Mouse (Mus musculus) MEL (cell line): ENCODE data around the gene Gm49661. TPM values are rescaled to one million over a fixed set of nuclear protein-coding genes. Genes with fewer than 3 reads are reported as not detected.

Experiments
- DNase-seq: peaks from one replicate; pipeline ENCODE4 v3.0.0; 2011; ENCODE audit warnings: low read depth, low spot score
- H3K27ac ChIP-seq: 2 replicates; pipeline ENCODE4 v1.5.1; 2012; ENCODE audit warnings: low read depth, mild to moderate bottlenecking, control low read depth, low read length, moderate library complexity; ENCODE audit not compliant: control insufficient read depth
- H3K27me3 ChIP-seq, 2 experiments: fragments of 150-350 bp in 1 of 2; sonication (generic) in 1 of 2; 2 replicates each; pipeline ENCODE4 v1.6.1; 2012; ENCODE audit warnings: low read length in 2 of 2, mild to moderate bottlenecking in 2 of 2, improper control_type of control experiment in 1 of 2, moderate library complexity in 1 of 2; ENCODE audit not compliant: insufficient read depth in 2 of 2, control insufficient read depth in 1 of 2
- H3K36me3 ChIP-seq, 2 experiments: 2 replicates each; pipeline ENCODE4 v1.6.1; 2012 to 2014; ENCODE audit warnings: low read length in 2 of 2, improper control_type of control experiment in 1 of 2, inconsistent platforms in 1 of 2, mild to moderate bottlenecking in 1 of 2; ENCODE audit not compliant: insufficient read depth in 2 of 2, control insufficient read depth in 1 of 2
- H3K4me1 ChIP-seq, 2 experiments: fragments of 150-350 bp in 1 of 2; sonication (generic) in 1 of 2; 2 replicates each; pipeline ENCODE4 v1.6.1; 2012; ENCODE audit warnings: low read length in 2 of 2, improper control_type of control experiment in 1 of 2, mild to moderate bottlenecking in 1 of 2; ENCODE audit not compliant: insufficient read depth in 2 of 2, control insufficient read depth in 1 of 2
- H3K4me3 ChIP-seq, 2 experiments: fragments of 150-350 bp in 1 of 2; sonication (generic) in 1 of 2; 2 replicates each; pipeline ENCODE4 v1.5.1; 2012; ENCODE audit warnings: low read depth in 2 of 2, low read length in 2 of 2, mild to moderate bottlenecking in 2 of 2, moderate library complexity in 2 of 2, control low read depth in 1 of 2, improper control_type of control experiment in 1 of 2; ENCODE audit not compliant: control insufficient read depth in 1 of 2, insufficient read depth in 1 of 2
- H3K79me2 ChIP-seq: 2 replicates; pipeline ENCODE4 v1.6.1; 2012; ENCODE audit warnings: mild to moderate bottlenecking, low read length, moderate library complexity; ENCODE audit not compliant: control insufficient read depth, poor library complexity, insufficient read depth
- H3K9ac ChIP-seq: 2 replicates; pipeline ENCODE4 v1.6.1; 2012; ENCODE audit warnings: low read depth, mild to moderate bottlenecking, control low read depth, low read length, moderate library complexity; ENCODE audit not compliant: control insufficient read depth, poor library complexity, severe bottlenecking
- H3K9me3 ChIP-seq: fragments of 150-350 bp; sonication (generic); replicated peaks from 2 replicates; pipeline ENCODE4 v1.6.1; 2012; ENCODE audit warnings: mild to moderate bottlenecking, low read length, improper control_type of control experiment, moderate library complexity; ENCODE audit not compliant: insufficient read depth
- BHLHE40 ChIP-seq: IDR thresholded peaks from 2 replicates; pipeline ENCODE4 v1.6.1; 2012; ENCODE audit warnings: low read depth, mild to moderate bottlenecking, inconsistent platforms, low read length, improper control_type of control experiment, borderline replicate concordance
- CHD1 ChIP-seq: IDR thresholded peaks from 2 replicates; pipeline ENCODE4 v1.6.1; 2012; ENCODE audit warnings: low read depth, mild to moderate bottlenecking, inconsistent platforms, low read length, improper control_type of control experiment
- CHD2 ChIP-seq: IDR thresholded peaks from 2 replicates; pipeline ENCODE4 v1.6.1; 2011; ENCODE audit warnings: low read length, improper control_type of control experiment
- CTCF ChIP-seq, 3 experiments: IDR thresholded peaks in 2 of 3; conservative IDR thresholded peaks in 1 of 3; 2 replicates each; pipeline ENCODE4 v1.5.1; 2011 to 2012; ENCODE audit warnings: low read length in 3 of 3, low read depth in 2 of 3, mild to moderate bottlenecking in 2 of 3, improper control_type of control experiment in 1 of 3, inconsistent platforms in 1 of 3, mixed read lengths in 1 of 3, moderate library complexity in 1 of 3; ENCODE audit not compliant: control insufficient read depth in 1 of 3, insufficient read depth in 1 of 3, poor library complexity in 1 of 3, severe bottlenecking in 1 of 3
- E2F4 ChIP-seq: IDR thresholded peaks from 2 replicates; pipeline ENCODE4 v1.6.1; 2011; ENCODE audit warnings: low read depth, low read length, improper control_type of control experiment, borderline replicate concordance
- ELF1 ChIP-seq: IDR thresholded peaks from 2 replicates; pipeline ENCODE4 v1.6.1; 2014; ENCODE audit warnings: low read depth, mild to moderate bottlenecking, inconsistent platforms, low read length, improper control_type of control experiment, moderate library complexity
- EP300 ChIP-seq, 2 experiments: IDR thresholded peaks; 2 replicates each; pipeline ENCODE4 v1.6.1; 2011; ENCODE audit warnings: improper control_type of control experiment in 2 of 2, low read length in 2 of 2, low read depth in 1 of 2, mild to moderate bottlenecking in 1 of 2
- GATA1 ChIP-seq: IDR thresholded peaks from 2 replicates; pipeline ENCODE4 v1.6.1; 2011; ENCODE audit warnings: low read depth, low read length, improper control_type of control experiment
- HCFC1 ChIP-seq: IDR thresholded peaks from 2 replicates; pipeline ENCODE4 v1.6.1; 2012; ENCODE audit warnings: low read depth, mild to moderate bottlenecking, inconsistent platforms, low read length, improper control_type of control experiment, moderate library complexity
- JUND ChIP-seq: IDR thresholded peaks from 2 replicates; pipeline ENCODE4 v1.6.1; 2011; ENCODE audit warnings: low read depth, mild to moderate bottlenecking, improper control_type of control experiment, low read length
- KAT2A ChIP-seq: conservative IDR thresholded peaks from 2 replicates; pipeline ENCODE4 v1.6.1; 2012; ENCODE audit warnings: low read depth, low read length, improper control_type of control experiment, inconsistent platforms
- MAZ ChIP-seq: IDR thresholded peaks from 2 replicates; pipeline ENCODE4 v1.6.1; 2012; ENCODE audit warnings: low read depth, mild to moderate bottlenecking, inconsistent platforms, low read length, improper control_type of control experiment
- MEF2A ChIP-seq: IDR thresholded peaks from 2 replicates; pipeline ENCODE4 v1.6.1; 2014; ENCODE audit warnings: low read depth, mild to moderate bottlenecking, inconsistent platforms, low read length, improper control_type of control experiment; ENCODE audit not compliant: poor library complexity, insufficient replicate concordance, severe bottlenecking; ENCODE audit errors: extremely low read depth
- NRF1 ChIP-seq: IDR thresholded peaks from 2 replicates; pipeline ENCODE4 v1.6.1; 2014; ENCODE audit warnings: low read depth, mild to moderate bottlenecking, inconsistent platforms, low read length, improper control_type of control experiment, moderate library complexity; ENCODE audit not compliant: poor library complexity, insufficient read depth, severe bottlenecking
- POLR2A ChIP-seq, 2 experiments: IDR thresholded peaks; 2 replicates each; pipeline ENCODE4 v1.6.1; 2011 to 2012; ENCODE audit warnings: low read length in 2 of 2, mild to moderate bottlenecking in 2 of 2, control low read depth in 1 of 2, improper control_type of control experiment in 1 of 2, low read depth in 1 of 2, moderate library complexity in 1 of 2; ENCODE audit not compliant: control insufficient read depth in 1 of 2, insufficient read depth in 1 of 2, poor library complexity in 1 of 2
- POLR2AphosphoS2 ChIP-seq: IDR thresholded peaks from 2 replicates; pipeline ENCODE4 v1.6.1; 2011; ENCODE audit warnings: low read length, improper control_type of control experiment
- POLR2AphosphoS5 ChIP-seq: IDR thresholded peaks from 2 replicates; pipeline ENCODE4 v1.6.1; 2012; ENCODE audit warnings: low read depth, borderline replicate concordance, mild to moderate bottlenecking, inconsistent platforms, low read length, moderate library complexity, mixed read lengths
- RAD21 ChIP-seq: IDR thresholded peaks from 2 replicates; pipeline ENCODE4 v1.6.1; 2011; ENCODE audit warnings: mild to moderate bottlenecking, low read depth, low read length, improper control_type of control experiment
- RCOR1 ChIP-seq: IDR thresholded peaks from 2 replicates; pipeline ENCODE4 v1.6.1; 2012; ENCODE audit warnings: low read depth, mild to moderate bottlenecking, inconsistent platforms, low read length, improper control_type of control experiment
- SIN3A ChIP-seq: IDR thresholded peaks from 2 replicates; pipeline ENCODE4 v1.6.1; 2012; ENCODE audit warnings: low read length, improper control_type of control experiment, inconsistent platforms
- TAL1 ChIP-seq: IDR thresholded peaks from 2 replicates; pipeline ENCODE4 v1.6.1; 2012; ENCODE audit warnings: mild to moderate bottlenecking, inconsistent platforms, low read length, moderate library complexity, mixed read lengths
- TBP ChIP-seq: IDR thresholded peaks from 2 replicates; pipeline ENCODE4 v1.8.0; 2011; ENCODE audit warnings: low read depth, low read length, improper control_type of control experiment
- TCF12 ChIP-seq: IDR thresholded peaks from 2 replicates; pipeline ENCODE4 v1.6.1; 2014; ENCODE audit warnings: low read depth, mild to moderate bottlenecking, inconsistent platforms, low read length, improper control_type of control experiment, moderate library complexity
- UBTF ChIP-seq: IDR thresholded peaks from 2 replicates; pipeline ENCODE4 v1.6.1; 2012; ENCODE audit warnings: low read depth, mild to moderate bottlenecking, inconsistent platforms, low read length, improper control_type of control experiment, moderate library complexity, borderline replicate concordance; ENCODE audit not compliant: insufficient read depth
- USF1 ChIP-seq: IDR thresholded peaks from 2 replicates; pipeline ENCODE4 v1.6.1; 2014; ENCODE audit warnings: low read depth, mild to moderate bottlenecking, inconsistent platforms, low read length, improper control_type of control experiment, moderate library complexity
- USF2 ChIP-seq, 2 experiments: IDR thresholded peaks; 2 replicates each; pipeline ENCODE4 v1.6.1; 2011 to 2012; ENCODE audit warnings: improper control_type of control experiment in 2 of 2, low read length in 2 of 2, borderline replicate concordance in 1 of 2, inconsistent platforms in 1 of 2, low read depth in 1 of 2, mild to moderate bottlenecking in 1 of 2; ENCODE audit not compliant: insufficient read depth in 1 of 2
- ZKSCAN1 ChIP-seq: IDR thresholded peaks from 2 replicates; pipeline ENCODE4 v1.6.1; 2012; ENCODE audit warnings: low read depth, mild to moderate bottlenecking, inconsistent platforms, low read length, improper control_type of control experiment, moderate library complexity
- ZMIZ1 ChIP-seq: IDR thresholded peaks from 2 replicates; pipeline ENCODE4 v1.6.1; 2012; ENCODE audit warnings: low read depth, mild to moderate bottlenecking, inconsistent platforms, low read length, improper control_type of control experiment, moderate library complexity
- polyA plus RNA-seq, 2 experiments: library from polyadenylated mRNA; stranded (reverse) in 1 of 2; unstranded in 1 of 2; fragments of >175 nt in 1 of 2; fragments of >200 nt in 1 of 2; gene quantifications; 2 replicates each; pipeline versions ENCODE4 v1.2.1 to v1.2.4; 2012; ENCODE audit warnings: low replicate concordance in 2 of 2, low read depth in 1 of 2; ENCODE audit not compliant: insufficient read length in 2 of 2, insufficient read depth in 1 of 2, missing spikeins in 1 of 2
- total RNA-seq: library from RNA; depleted of rRNA; stranded (reverse); fragments of 300-350 nt; gene quantifications from 2 replicates; pipeline ENCODE4 v1.2.3, GENCODE M21; 2012

Gm49661 gene
- total and polyA plus RNA-seq, 3 experiments = 4.7 TPM; not detected in 2

DNA sequence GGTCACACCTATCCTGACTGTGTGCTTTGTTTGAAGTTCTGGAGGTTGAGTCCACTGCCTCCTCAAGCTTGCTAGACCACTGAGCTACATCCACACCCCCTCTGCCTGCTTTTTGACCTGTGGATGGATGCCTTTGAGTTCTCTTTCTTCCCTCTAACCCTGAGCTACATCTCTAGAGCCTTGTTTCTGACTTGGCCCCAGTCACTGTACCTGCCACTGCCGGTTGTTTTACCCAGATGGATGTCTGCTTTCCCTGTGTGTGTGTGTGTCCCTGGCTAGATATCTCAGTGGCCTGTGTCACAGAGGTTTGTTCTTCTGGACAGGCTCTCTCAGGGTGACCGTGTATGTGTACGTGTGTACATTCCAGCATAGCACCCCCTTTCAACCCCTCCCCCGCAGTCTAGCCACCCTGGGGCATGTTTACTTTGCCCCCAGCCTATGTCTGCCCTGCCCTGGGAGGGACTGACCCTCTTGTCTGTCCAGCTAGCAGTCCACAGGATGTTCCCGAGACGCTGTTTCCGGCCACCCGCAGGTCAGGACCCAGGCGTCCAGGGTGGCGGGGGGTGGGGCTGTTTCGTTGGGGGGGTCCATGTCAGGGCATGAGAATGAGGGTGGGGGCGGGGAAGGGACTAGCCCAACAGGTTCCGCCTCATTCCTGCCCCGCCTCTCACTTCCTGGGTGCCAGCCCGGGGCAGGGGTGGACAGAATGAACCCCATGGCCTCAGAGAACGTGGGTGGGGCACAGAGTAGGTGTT lies 15.2 kb upstream of the Gm49661 start:
- DNase-seq = no peak
- Histone ChIP-seq H3K27me3 (no peaks in the 10 kb centered on the region), H3K79me2 (peaks cover 6% of the 10 kb centered on the region; the same call in 1 of the 2 replicates), H3K4me1 (peaks cover 11 to 61% of the 10 kb centered on the region in 2 experiments), H3K9ac (peak overlapping the region; percentile 88), H3K36me3 (peaks cover 0 to 50% of the 10 kb centered on the region in 2 experiments; a peak in 2 of 4 replicates)
- TF ChIP-seq E2F4 = no peak
- 0 out of 4 replicates have a peak, but pooled peaks of 1 of the 2 experiments have one; percentile 26 for TF ChIP-seq POLR2A (IDR thresholded peaks at IDR 0.05; ENCODE audit: control insufficient read depth in 1 of 2, insufficient read depth in 1 of 2, low read depth in 1 of 2, low read length in 2 of 2, poor library complexity in 1 of 2)
- no peak for TF ChIP-seq TAL1
- TF ChIP-seq, all 39 proteins: peak for 1
- Histone ChIP-seq H3K27ac (peak overlapping the region; percentile 91), H3K4me3 (peak overlapping the region in 1 of 2 experiments; percentile 65; a peak in 2 of 4 replicates), H3K9me3 (no peaks in the 10 kb centered on the region)

GRCm38 (mm10) chr8:84982499-84983011 lies 13.3 kb upstream of the Gm49661 start:
- Histone ChIP-seq H3K27ac (peak overlapping the region; percentile 99), H3K9me3 (no peaks in the 10 kb centered on the region), H3K27me3 (no peaks in the 10 kb centered on the region), H3K9ac (peak overlapping the region; percentile 83), H3K4me1 (peaks cover 11 to 63% of the 10 kb centered on the region in 2 experiments), H3K79me2 (peaks cover 16% of the 10 kb centered on the region), H3K4me3 (no peak overlapping the region), H3K36me3 (peaks cover 0 to 48% of the 10 kb centered on the region in 2 experiments; a peak in 2 of 4 replicates)
- peak; percentile 84 for DNase-seq
- TF ChIP-seq TBP = 0 out of 2 replicates have a peak, but pooled peaks have one; percentile 10
- no peak for TF ChIP-seq CHD2
- no peak for TF ChIP-seq ELF1
- no peak for TF ChIP-seq JUND
- TF ChIP-seq TCF12 = peak; percentile 24; the same call in 1 of the 2 replicates
- no peak for TF ChIP-seq RAD21
- 0 out of 2 replicates have a peak, but pooled peaks have one; percentile 64 for TF ChIP-seq MAZ
- peak in 1 of 2 experiments; percentile 24; a peak in 1 of 4 replicates for TF ChIP-seq EP300 (IDR thresholded peaks at IDR 0.05; ENCODE audit: low read depth in 1 of 2, low read length in 2 of 2)
- no peak for TF ChIP-seq POLR2AphosphoS5
- no peak for TF ChIP-seq ZMIZ1
- TF ChIP-seq MEF2A = no peak
- TF ChIP-seq ZKSCAN1 = no peak
- TF ChIP-seq USF2 (IDR thresholded peaks at IDR 0.05; ENCODE audit: borderline replicate concordance in 1 of 2, insufficient read depth in 1 of 2, low read depth in 1 of 2, low read length in 2 of 2) = no peak
- TF ChIP-seq CHD1 = no peak
- TF ChIP-seq POLR2AphosphoS2 = no peak
- TF ChIP-seq USF1 = no peak
- no peak for TF ChIP-seq KAT2A
- peak; percentile 23; the same call in 1 of the 2 replicates for TF ChIP-seq HCFC1
- TF ChIP-seq BHLHE40 = 0 out of 2 replicates have a peak, but pooled peaks have one; percentile 13
- no peak for TF ChIP-seq E2F4
- peak; percentile 50; the same call in 1 of the 2 replicates for TF ChIP-seq SIN3A
- no peak for TF ChIP-seq CTCF (IDR thresholded peaks at IDR 0.05 in 2 of 3, conservative IDR thresholded peaks at IDR 0.05 in 1 of 3; ENCODE audit: control insufficient read depth in 1 of 3, insufficient read depth in 1 of 3, low read depth in 2 of 3, low read length in 3 of 3, poor library complexity in 1 of 3, severe bottlenecking in 1 of 3)
- no peak for TF ChIP-seq UBTF
- no peak for TF ChIP-seq GATA1
- no peak for TF ChIP-seq NRF1
- TF ChIP-seq RCOR1 = no peak
